Mouse (Mus musculus) cerebellum, postnatal 25 days (tissue): ENCODE measurements around the gene Creb3.
"Not testable (repeated sequence)": the region's sequence is repeated elsewhere in the genome, so short reads cannot be mapped to it uniquely, and the experiment has no call there.

ENCODE experiments used
- DNase-seq, 2 experiments: peaks; one replicate each; pipeline ENCODE4 v3.0.0; 2021; ENCODE audit warnings: mixed read lengths in 2 of 2

Creb3 gene

GRCm38 (mm10) chr4:43584444-43585416, 22.6 kb downstream of the Creb3 start, which contains the start of gene Msmp:
Gene Msmp, minus strand, starts transcription at chr4:43584494.
- no peak for DNase-seq

- DNase-seq, result no peak
These were observed 23.6 kb downstream of the Creb3 start for GRCm38 (mm10) chr4:43585682-43586081.

DNA sequence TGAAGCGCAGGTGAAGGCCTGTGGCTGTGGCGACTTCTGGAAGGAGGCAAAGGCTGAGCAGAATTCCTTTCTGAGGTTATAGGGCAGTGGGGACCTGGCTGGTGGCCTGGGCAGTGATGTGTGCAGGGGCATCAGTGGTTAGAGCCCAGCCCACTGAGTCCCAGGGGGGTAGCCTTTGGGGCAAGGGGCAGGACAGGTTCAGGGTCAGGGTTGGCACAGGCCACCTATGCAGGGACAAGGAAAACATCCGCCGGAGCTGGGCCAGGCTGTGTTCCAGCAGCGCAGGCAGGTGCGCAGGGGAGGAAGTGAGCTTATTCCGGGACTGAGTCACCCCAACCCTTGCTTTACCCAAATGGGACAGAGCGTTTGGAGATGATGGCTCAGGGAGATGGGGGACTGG, 24.3 kb downstream of the Creb3 start:
- no peak for DNase-seq

DNA sequence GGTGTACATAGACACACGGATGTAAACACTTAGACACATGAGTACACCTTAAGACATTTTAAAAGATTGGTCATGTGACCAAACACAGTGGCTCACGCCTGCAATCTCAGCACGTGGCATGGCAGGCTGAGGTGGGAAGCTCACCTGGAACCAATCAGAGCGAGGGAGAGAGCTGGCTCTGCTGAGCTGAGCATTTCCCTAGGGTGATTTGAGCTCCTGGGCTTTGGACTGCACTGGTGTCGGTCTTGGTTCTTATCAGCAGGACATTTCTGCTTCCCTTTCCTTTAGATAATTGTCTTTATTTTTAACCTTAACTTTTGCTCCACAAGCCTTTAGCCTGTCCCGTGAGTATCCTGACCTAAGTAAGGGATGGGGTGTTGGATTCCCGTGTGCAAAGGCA, 25.5 kb downstream of the Creb3 start:
- DNase-seq, result no peak

DNA sequence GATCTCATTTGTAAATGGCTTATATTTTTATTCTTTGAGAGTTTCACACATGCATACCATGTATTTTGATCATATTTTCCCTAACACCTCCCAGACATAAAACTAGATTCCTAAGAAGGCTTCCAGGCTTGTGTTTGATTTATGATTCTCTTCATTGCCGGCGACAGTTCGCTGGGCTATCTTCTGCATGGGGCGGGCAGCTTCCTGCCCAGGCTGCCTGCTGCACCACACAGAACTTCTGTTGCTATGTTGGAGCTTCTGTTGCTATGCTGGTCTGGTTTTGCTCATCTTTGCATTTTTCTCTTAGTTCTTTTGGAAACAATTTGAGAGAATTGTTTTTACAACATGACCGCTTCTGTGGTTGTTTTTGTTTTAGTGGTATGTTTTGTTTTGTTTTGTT, 29.4 kb downstream of the Creb3 start:
- no peak for DNase-seq

DNA sequence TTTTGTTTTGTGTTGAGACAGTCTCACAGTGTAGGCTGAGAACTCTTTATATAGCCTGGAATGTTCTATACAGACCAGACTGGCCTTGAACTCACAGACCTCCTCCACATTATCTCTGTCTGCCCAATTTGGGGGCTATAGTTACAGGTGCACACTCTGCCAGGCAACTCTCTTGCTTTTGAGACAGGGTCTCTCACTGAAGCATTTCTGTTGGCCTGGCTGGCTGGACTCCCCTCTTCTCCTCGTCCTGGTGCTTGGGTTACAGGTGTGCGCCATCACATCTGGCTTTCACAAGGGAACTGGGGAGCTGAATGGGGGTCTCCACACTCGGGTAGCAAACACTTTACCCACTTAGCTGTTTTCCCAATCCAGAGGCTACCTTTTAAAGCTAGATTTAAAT, 29.8 kb downstream of the Creb3 start:
- DNase-seq, result no peak

GRCm38 (mm10) chr4:43593453-43593852, 31.3 kb downstream of the Creb3 start:
- DNase-seq, result no peak

DNA sequence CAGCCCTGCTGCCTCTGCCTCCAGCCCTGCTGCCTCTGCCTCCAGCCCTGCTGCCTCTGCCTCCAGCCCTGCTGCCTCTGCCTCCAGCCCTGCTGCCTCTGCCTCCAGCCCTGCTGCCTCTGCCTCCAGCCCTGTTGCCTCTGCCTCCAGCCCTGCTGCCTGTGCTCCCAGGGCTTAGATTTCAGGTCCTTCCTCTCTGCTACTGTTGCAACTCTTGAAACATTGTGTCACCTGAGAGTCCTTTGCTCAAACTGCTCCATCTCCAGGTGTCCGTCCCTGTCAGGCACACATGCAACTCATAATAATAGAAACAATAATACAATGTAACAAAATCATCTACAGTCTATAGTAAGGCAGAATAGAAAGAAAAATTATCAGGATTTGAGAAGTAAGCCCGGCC, 34.5 kb downstream of the Creb3 start:
- DNase-seq, result not testable (repeated sequence)

DNA sequence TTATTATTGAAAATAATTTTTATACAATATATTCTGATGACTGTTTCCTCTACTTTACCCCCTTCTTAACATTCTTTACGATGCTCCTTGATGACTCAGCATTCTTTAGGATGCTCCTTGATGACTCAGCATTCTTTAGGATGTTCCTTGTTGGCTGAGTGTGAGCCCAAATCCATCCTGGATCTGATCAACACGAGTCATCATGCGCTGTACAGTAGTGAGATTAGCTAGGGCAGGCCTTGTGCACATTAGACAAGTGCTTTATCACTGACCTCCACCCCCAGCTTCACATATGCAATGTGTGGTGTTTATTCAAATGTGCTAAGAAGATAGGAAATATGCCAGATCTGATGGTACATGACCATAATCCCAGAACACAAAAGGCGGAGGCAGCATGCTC, 36.1 kb downstream of the Creb3 start:
- DNase-seq, result no peak

DNA sequence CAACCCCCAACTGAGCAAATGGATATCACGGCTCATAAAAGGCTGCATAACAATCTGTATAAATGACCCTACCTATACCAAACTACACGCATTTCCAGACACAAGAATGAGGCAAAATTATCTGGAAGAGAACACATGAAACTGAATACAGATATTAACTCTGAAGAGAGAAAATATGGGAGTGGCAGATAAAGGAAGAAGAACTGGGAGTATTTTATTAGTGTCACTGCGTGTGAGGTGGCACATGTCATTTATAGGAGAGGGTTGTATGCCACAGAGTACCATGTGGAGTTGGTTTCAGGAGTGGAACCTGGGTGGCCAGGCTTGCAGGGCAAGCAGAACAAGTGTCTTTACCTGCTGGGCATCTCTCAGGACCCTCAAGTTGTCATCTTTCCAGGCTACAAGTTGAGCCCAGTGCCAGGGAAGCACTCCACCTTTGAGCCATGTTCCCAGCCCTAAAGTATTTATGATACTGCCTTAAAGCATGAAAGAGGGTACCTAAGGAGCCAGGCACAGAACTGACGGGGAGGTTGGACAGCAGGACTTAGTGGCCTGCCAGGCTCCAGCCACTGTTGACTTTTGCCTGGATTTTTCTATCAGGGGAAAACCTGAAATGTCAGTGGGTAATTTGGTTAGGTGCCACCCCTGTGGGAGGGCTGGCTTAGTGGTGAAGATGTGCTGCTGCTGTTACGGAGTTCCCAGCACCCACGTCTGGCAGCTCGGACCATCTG, 36.7 kb downstream of the Creb3 start:
- DNase-seq, result no peak

DNA sequence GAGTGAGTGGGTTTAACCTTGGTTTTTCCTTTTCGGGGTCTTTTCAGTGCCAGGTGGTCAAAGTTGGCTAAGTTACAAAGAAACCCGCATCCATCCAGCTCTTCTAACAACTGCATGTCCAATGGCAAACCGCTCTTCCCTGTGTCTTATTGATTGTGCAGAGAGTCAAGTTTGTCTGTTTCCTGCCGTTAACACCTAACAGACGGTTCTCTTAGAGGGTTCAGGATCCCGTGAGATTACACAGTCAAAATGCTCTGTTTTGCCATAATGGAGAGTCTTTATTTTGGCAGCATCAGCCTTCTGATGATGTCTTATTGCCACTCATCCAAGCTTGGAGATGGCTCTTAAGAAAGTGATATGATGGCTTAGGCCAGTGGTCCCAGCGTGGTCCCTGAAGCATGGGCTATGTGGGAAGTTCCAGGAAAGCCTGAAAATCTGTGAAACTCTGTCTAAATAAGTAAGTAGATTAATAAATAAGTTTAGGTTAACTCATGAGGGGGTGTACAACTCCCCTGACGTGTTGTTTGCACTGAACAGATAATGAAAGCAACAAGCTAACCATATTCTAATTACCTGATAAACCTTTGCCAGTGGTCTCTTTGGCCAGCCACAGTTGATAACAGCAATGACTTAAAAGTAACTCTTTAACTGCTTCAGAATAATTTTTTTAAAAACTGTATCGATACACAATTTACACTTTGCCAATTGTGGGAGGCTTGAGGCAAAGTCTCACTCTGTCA, 38.2 kb downstream of the Creb3 start:
- DNase-seq, result no peak

GRCm38 (mm10) chr4:43604099-43604498, 42.0 kb downstream of the Creb3 start:
- DNase-seq, result no peak

GRCm38 (mm10) chr4:43604751-43605685, 42.9 kb downstream of the Creb3 start:
- no peak for DNase-seq

GRCm38 (mm10) chr4:43612534-43612933, 50.4 kb downstream of the Creb3 start:
- no peak for DNase-seq

DNA sequence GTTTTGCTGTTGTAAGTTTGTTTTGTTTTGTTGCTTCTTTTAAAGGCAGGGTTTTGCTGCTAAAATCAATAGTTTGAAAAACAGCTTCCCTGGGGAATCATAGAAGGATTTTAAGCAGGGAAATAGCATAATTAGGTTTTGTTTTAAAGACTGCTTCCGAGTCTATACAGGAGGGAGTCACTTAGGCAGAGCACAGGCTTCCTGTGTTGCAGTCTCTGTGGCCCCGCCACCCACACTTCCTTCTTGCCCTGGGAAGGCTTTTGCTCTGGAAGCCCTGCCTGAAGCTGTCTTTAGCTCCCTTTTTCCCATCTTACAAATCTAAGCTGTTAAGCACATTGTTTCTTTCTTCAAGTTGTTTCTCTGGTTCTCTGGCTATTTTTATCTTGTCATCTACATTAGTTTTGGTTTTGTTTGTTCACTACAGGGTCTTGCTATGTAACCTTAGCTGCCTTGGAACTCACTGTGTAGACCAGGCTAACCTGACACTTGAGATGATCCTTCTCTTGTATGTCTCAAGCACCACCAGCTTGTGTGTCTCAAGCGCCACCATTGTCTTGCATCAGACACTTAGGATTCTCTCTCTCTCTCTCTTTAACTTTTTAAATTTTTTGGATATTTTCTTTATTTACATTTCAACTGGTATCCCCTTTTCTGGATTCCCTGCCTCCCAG, 51.1 kb downstream of the Creb3 start:
- DNase-seq, result no peak
